Mouse (Mus musculus): ENCODE measurements around the gene Acbd6.

DNA sequence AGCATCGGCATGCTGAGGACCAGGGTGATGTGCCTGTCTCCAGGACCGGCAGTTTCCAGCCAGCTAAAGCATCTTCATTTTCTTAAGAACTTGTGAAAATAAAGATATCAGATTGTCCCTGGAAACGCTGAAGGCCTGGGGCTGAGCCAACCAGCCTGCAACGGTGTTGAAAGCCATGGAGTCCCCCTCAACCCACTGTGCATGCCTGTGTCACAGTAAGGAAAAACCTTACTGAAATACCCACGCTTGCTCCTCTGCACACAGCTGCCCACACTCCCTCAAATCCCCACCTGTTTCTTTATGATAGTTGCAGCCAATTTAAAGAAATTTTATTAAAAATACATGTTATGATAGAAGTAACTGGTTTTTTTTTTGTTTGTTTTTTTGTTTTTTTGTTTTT, 98.4 kb downstream of the Acbd6 start:
- TF ChIP-seq CTCF (IDR thresholded peaks at IDR 0.05; ENCODE audit: low read depth, low read length) (no peak), POLR2A (IDR thresholded peaks at IDR 0.05; ENCODE audit: borderline replicate concordance, low read depth, low read length) (no peak)
